Mouse (Mus musculus): ENCODE measurements around the gene Sema3c.

DNA sequence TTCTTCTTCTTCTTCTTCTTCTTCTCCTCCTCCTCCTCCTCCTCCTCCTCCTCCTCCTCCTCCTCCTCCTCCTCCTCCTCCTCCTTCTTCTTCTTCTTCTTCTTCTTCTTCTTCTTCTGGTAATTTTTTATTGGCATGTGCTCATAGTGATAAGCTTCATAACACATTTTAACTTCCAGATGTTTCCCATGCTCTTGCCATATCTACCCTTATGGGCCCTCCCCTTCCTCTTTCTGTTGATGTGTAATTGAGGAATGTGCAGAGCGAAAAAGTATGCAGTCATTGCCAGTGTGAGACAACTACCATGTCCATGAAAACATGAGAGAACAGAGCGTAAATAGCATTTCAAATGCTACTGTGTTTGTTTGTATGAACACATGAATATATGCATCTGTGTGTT lies 196.2 kb downstream of the Sema3c start:
- TF ChIP-seq CTCF (IDR thresholded peaks at IDR 0.05; ENCODE audit: insufficient read depth, low read length) (no peak), POLR2A (IDR thresholded peaks at IDR 0.05; ENCODE audit: borderline replicate concordance, extremely low read depth, low read depth, low read length) (no peak)
